Comparison of ENCODE assay signal across 8 mouse cellular contexts in genomic region chr11:29547752-29548503, GRCm38 (mm10). TPM values are rescaled to one million over a fixed set of nuclear protein-coding genes. Genes with fewer than 3 reads are reported as not detected.
DNase-seq lines count a peak whose midpoint lies in the region; ATAC-seq lines count a peak whose summit lies in the region.

Clhc1 (plus strand) TSS chr11:29547950.
Rps27a (minus strand) TSS chr11:29548109.

- H3K36me3 ChIP-seq in intestine, embryonic 14.5 days (ENCODE audit: control insufficient read depth, insufficient read depth, low read length) = peaks cover 34% of the 10 kb centered on the region

- ATAC-seq in intestine, embryonic 14.5 days (replicated peaks; ENCODE audit: low FRiP score, low TSS enrichment, low read depth) = peak; percentile 97

- intact Hi-C loops in left cerebral cortex, postnatal 14 days (cut with DNase I) = loop anchor here (2.0 to 5.0 kb wide), 4 partner anchors 145 to 479 kb away; partner anchors contain the start of genes Eml6 and Rtn4

- peak within 1 kb of the TSS; percentile 96 for H3K4me3 ChIP-seq in intestine, embryonic 14.5 days (ENCODE audit: low read depth, low read length)

- H3K27me3 ChIP-seq in intestine, embryonic 14.5 days (replicated peaks; ENCODE audit: control insufficient read depth, insufficient read depth, low read length) = no peaks in the 10 kb centered on the region

- peak within 1 kb of the TSS; percentile 76 for H3K27ac ChIP-seq in intestine, embryonic 14.5 days (ENCODE audit: low read depth)

- no peaks in the 10 kb centered on the region for H3K9me3 ChIP-seq in intestine, embryonic 14.5 days (ENCODE audit: control insufficient read depth, low read length)

- peak; percentile 89 to 94 for DNase-seq in adrenal gland, adult 18-20 months (ENCODE audit: low spot score in 2 of 2)
- peak; percentile 93 for DNase-seq in embryo, embryonic 11 days
- peak; percentile 90 for DNase-seq in gastrocnemius, postnatal 25 days
- peak; percentile 99 for DNase-seq in intestine, embryonic 14.5 days (ENCODE audit: low spot score)
- DNase-seq in left cerebral cortex, postnatal 14 days (ENCODE audit: low spot score in 2 of 2) = peak; percentile 93
- peak; percentile 94 for DNase-seq in mesoderm, embryonic 11.5 days (ENCODE audit: low read depth, low spot score)
- peak; percentile 87 to 89 for DNase-seq in right cerebral cortex, postnatal 36 days (ENCODE audit: low spot score in 2 of 2)
- peak; percentile 91 for DNase-seq in yolk sac, embryonic 10.5 days (ENCODE audit: low spot score)

- under 1% methylated on average over 46 of the region's 46 CpGs for WGBS in intestine, embryonic 14.5 days

- H3K4me1 ChIP-seq in intestine, embryonic 14.5 days (replicated peaks; ENCODE audit: control insufficient read depth, insufficient read depth, low read length) = no peaks in the 10 kb centered on the region

- H3K9ac ChIP-seq in intestine, embryonic 14.5 days (ENCODE audit: low read length) = peak within 1 kb of the TSS; percentile 96

- H3K4me2 ChIP-seq in intestine, embryonic 14.5 days (ENCODE audit: low read length) = peak within 1 kb of the TSS; percentile 78

RNA-seq across cellular contexts. Expression of gene Clhc1, which starts in this region (rescaled TPM):
- under 1 TPM; 0.20 to 0.22 TPM for total RNA-seq in adrenal gland, adult 18-20 months (2021)
- not detected for total RNA-seq in gastrocnemius, postnatal 25 days (2021)
- polyA plus RNA-seq in intestine, embryonic 14.5 days (2014; fragmentation: Nextera tagmentation; extraction: Ambion mirVana) = 0.19 and 0.28 TPM in 2 replicates
- total RNA-seq in left cerebral cortex, postnatal 14 days (2021) = under 1 TPM; 0.15 to 0.48 TPM

RNA-seq across cellular contexts. Expression of gene Rps27a, which starts in this region (rescaled TPM):
- total RNA-seq in adrenal gland, adult 18-20 months (2021) = 100 to 1,000 TPM; 729 to 802 TPM
- total RNA-seq in gastrocnemius, postnatal 25 days (2021) = 100 to 1,000 TPM; 360 to 392 TPM
- polyA plus RNA-seq in intestine, embryonic 14.5 days (2014; fragmentation: Nextera tagmentation; extraction: Ambion mirVana) = 1,435 and 1,466 TPM in 2 replicates
- 100 to 1,000 TPM; 405 to 423 TPM for total RNA-seq in left cerebral cortex, postnatal 14 days (2021)

Comparison
In these comparisons a context has a peak if more than half of its experiments do, and no peak if none do; other contexts are left out.
1. Peak in every context shown above with its lines: DNase-seq, ATAC-seq, H3K4me3 ChIP-seq and H3K27ac ChIP-seq.